Mouse (Mus musculus) midbrain, postnatal 0 days (tissue): ENCODE measurements at regions not wholly inside any gene's neighbourhood (a gene's known extent, or its start where the extent isn't known, plus 50 kb on each side); places are given as distances from the start of the nearest gene placed in this dataset.

Experiments used
- ATAC-seq: fragments of 200-750 bp; cut with Nextera tagmentation; 2 replicates; pipeline ENCODE4 v1.8.0; 2017; ENCODE audit warnings: moderate number of reproducible peaks, mild to moderate bottlenecking, moderate TSS enrichment, moderate library complexity; ENCODE audit not compliant: low FRiP score
- DNase-seq: peaks from one replicate; pipeline ENCODE4 v3.0.0-alpha.2; 2015; ENCODE audit warnings: low spot score
- H3K27ac ChIP-seq: fragments of 300-500 bp; sonication (generic); 2 replicates; pipeline ENCODE4 v1.5.1; 2014; ENCODE audit warnings: low read depth, mild to moderate bottlenecking, low read length, mixed read lengths
- H3K27me3 ChIP-seq: fragments of 300-500 bp; sonication (generic); 2 replicates; pipeline ENCODE4 v1.6.1; 2014; ENCODE audit warnings: low read length, control low read depth, mixed read lengths; ENCODE audit not compliant: insufficient read depth
- H3K36me3 ChIP-seq: fragments of 300-500 bp; sonication (generic); 2 replicates; pipeline ENCODE4 v1.6.1; 2014; ENCODE audit warnings: low read length, control low read depth, mixed read lengths; ENCODE audit not compliant: insufficient read depth
- H3K4me1 ChIP-seq: fragments of 300-500 bp; sonication (generic); 2 replicates; pipeline ENCODE4 v1.6.1; 2014; ENCODE audit warnings: mild to moderate bottlenecking, control low read depth, antibody characterized with exemption, low read length, mixed read lengths; ENCODE audit not compliant: insufficient read depth
- H3K4me2 ChIP-seq: fragments of 300-500 bp; sonication (generic); 2 replicates; pipeline ENCODE4 v1.6.1; 2014; ENCODE audit warnings: low read depth, mild to moderate bottlenecking, low read length, mixed read lengths; ENCODE audit not compliant: poor library complexity, severe bottlenecking
- H3K4me3 ChIP-seq: fragments of 300-500 bp; sonication (generic); 2 replicates; pipeline ENCODE4 v1.5.1; 2014; ENCODE audit warnings: low read depth, mild to moderate bottlenecking, low read length, moderate library complexity
- H3K9ac ChIP-seq: fragments of 300-500 bp; sonication (generic); replicated peaks from 2 replicates; pipeline ENCODE4 v1.6.1; 2014; ENCODE audit warnings: mild to moderate bottlenecking, low read length, moderate library complexity, mixed read lengths; ENCODE audit not compliant: poor library complexity, severe bottlenecking
- H3K9me3 ChIP-seq: fragments of 300-500 bp; sonication (generic); 2 replicates; pipeline ENCODE4 v1.6.1; 2016; ENCODE audit warnings: low read length, control low read depth
- CTCF ChIP-seq: IDR thresholded peaks from 2 replicates; pipeline ENCODE4 v1.5.1; 2016; ENCODE audit warnings: antibody characterized with exemption, mild to moderate bottlenecking
- WGBS: fragments of 180-500 bp; shearing (Covaris S2); extraction: QIAGEN DNeasy Blood & Tissue Kit; methylation state at CpG from one replicate; pipeline ENCODE4 v1.1.7; 2014; 5-methylcytosine and 5-hydroxymethylcytosine counted together

DNA sequence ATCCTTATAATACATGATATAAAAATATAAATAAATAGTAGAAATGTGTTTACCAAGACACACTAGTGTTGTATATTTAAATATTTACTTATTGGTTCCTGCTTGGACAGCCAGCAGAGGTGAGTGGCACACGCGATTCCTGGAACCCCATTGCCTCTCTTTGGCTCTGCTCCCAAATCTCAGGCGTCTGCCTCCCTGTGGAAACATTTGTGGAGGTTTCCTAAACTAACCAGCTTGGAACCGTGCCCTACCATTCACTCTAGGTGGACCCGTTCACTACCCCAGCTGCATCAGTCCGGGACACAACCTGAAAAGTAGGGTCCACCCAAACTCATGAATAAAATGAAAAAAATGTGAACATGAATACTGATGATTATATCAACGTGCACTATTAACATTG is 404.0 kb upstream of the Defb41 start:
- H3K4me3 ChIP-seq, result no peak overlapping the region
- H3K4me1 ChIP-seq, result no peaks in the 10 kb centered on the region
- no peaks in the 10 kb centered on the region for H3K27me3 ChIP-seq
- H3K4me2 ChIP-seq, result no peak overlapping the region
- 85% methylated on average over 7 of the region's 7 CpGs for WGBS
- no peak overlapping the region for H3K27ac ChIP-seq
- no peak overlapping the region for H3K9ac ChIP-seq
- H3K36me3 ChIP-seq, result no peaks in the 10 kb centered on the region
- ATAC-seq, result no peak
- no peak for DNase-seq
- TF ChIP-seq CTCF, result no peak
- H3K9me3 ChIP-seq, result no peaks in the 10 kb centered on the region

DNA sequence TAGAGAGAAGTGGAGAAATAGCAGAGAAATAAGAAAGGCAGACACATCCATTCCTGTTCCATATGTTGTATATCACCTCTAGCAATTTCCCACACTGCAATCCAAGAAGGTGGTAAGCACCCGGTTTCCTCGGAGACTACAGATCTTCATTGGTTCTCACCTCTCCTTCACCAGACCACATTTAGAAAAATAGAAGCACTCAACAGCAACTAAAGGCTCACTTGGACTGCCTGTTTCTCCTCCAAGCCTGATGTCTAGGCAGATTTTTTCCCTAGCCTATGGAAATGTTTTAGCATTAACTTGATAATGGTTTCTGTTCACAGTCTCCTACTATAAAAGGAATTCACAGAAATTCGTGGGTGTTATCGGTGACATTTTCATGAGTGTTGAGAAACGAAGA is 403.3 kb upstream of the Defb41 start:
- no peak for ATAC-seq
- WGBS, result 86% methylated on average over 5 of the region's 5 CpGs
- DNase-seq, result no peak
- no peak overlapping the region for H3K4me2 ChIP-seq
- no peak for TF ChIP-seq CTCF
- H3K9ac ChIP-seq, result no peak overlapping the region
- H3K9me3 ChIP-seq, result no peaks in the 10 kb centered on the region
- no peaks in the 10 kb centered on the region for H3K27me3 ChIP-seq
- H3K4me3 ChIP-seq, result no peak overlapping the region
- no peaks in the 10 kb centered on the region for H3K4me1 ChIP-seq
- no peaks in the 10 kb centered on the region for H3K36me3 ChIP-seq
- H3K27ac ChIP-seq, result no peak overlapping the region

DNA sequence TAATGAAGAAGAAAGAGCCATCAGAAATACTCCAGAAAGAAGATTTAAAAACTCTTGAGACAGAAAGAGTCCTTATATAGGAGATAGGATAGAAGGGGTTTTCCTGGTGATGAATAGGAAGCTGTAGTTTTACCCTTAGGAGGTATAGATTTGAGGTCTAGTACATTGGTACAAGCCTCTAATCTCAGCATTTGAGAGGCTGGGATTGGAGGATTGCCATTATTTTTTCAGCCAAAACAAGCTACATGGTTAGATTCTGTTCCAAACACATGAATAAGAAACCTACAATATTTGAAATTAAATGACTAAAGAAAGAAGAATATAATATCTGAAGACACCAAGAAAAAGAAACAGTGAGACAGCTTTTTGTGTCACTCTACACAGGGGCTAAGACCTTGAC is 375.9 kb upstream of the Defb41 start:
- TF ChIP-seq CTCF, result no peak
- Histone ChIP-seq H3K4me1 (no peaks in the 10 kb centered on the region), H3K9ac (no peak overlapping the region), H3K9me3 (no peaks in the 10 kb centered on the region), H3K27me3 (no peaks in the 10 kb centered on the region), H3K27ac (no peak overlapping the region), H3K4me2 (no peak overlapping the region), H3K4me3 (no peak overlapping the region), H3K36me3 (no peaks in the 10 kb centered on the region)
- ATAC-seq (no peak), DNase-seq (no peak)

DNA sequence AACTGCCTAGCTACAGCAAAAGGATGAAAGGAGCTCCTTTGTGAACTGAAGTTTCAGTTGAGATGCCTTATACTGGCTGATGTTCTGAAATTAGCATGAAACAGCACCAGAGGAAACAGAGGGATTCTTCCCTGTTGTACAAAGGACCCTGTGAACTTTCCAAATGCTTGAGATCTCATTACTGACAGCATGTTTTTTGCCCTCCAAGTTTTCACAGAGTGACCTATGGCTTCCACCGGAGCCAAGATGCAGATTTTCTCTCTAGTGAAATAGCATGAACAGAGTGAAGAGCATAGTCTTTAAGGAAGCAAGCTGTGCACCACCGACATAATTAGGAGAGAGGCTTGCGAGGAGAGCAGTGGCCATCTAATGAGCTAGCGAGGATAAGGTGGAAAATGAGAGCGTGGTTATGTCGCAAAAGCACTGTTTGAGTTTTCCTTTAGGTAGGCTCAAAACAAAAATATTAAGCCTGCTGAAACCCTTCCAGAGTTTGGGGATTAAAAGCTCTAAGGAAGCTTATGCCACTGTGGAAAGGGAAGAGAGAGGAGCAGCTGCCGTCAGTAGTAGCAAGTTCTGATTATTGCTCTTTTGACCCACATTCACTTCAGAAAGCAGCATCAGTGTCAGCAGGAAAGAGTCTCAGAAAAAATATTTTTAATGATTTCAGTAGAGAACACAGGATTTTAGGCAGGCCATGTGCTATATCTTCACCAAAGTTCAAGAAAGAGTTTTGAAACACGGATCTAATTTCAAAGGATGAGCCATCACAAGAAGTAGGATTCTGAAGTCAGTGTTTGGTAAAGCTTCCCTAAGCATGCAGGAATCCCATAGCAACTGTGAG is 374.7 kb upstream of the Defb41 start:
- Histone ChIP-seq H3K27ac (no peak overlapping the region), H3K36me3 (no peaks in the 10 kb centered on the region), H3K9me3 (no peaks in the 10 kb centered on the region), H3K4me2 (no peak overlapping the region), H3K4me3 (no peak overlapping the region), H3K27me3 (no peaks in the 10 kb centered on the region), H3K4me1 (no peaks in the 10 kb centered on the region), H3K9ac (no peak overlapping the region)
- WGBS, result 13% methylated on average over 8 of the region's 8 CpGs
- no peak for TF ChIP-seq CTCF
- ATAC-seq (peak; percentile 62), DNase-seq (peak; percentile 22)

DNA sequence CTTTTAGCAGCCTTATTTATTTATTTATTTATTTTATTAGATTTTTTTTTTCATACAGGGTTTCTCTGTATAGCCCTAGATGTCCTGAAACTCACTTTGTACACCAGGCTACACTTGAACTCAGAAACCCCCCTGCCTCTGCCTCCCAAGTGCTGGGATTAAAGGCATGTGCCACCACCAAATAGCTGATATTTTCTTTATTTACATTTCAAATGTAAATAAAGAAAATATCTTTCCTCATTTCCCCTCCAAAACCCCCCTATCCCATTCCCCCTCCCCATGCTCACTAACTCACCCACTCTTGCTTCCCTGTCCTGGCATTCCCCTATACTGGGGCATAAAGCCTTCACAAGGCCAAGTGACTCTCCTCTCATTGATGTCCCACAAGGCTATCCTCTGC is 372.4 kb upstream of the Defb41 start:
- Histone ChIP-seq H3K4me3 (no peak overlapping the region), H3K27ac (no peak overlapping the region), H3K36me3 (no peaks in the 10 kb centered on the region), H3K9ac (no peak overlapping the region), H3K4me1 (no peaks in the 10 kb centered on the region), H3K9me3 (no peaks in the 10 kb centered on the region), H3K4me2 (no peak overlapping the region), H3K27me3 (no peaks in the 10 kb centered on the region)
- no peak for ATAC-seq
- TF ChIP-seq CTCF, result no peak
- no peak for DNase-seq

DNA sequence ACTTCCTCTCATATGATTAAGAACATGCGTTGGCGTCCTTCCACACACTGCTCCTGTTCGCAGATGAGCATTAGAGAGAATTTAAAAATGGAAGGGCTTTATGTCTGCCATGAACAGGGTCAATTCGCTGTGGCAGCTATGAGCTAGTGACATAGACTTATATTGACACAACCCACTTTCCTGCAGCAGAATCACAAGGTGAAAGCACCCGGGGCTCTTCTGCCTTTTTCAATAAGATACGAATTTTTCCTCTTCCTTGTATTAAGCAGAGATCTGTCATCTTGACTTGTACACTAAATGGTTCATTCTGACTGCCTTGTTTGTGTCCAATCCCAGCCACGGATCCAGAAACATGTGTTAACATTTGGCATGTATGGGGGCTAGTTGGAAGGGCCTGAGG is 345.3 kb upstream of the Defb41 start:
- ATAC-seq (no peak), DNase-seq (peak; percentile 3)
- no peak overlapping the region for H3K9ac ChIP-seq
- no peak for TF ChIP-seq CTCF
- no peaks in the 10 kb centered on the region for H3K36me3 ChIP-seq
- no peak overlapping the region for H3K4me2 ChIP-seq
- no peaks in the 10 kb centered on the region for H3K9me3 ChIP-seq
- no peaks in the 10 kb centered on the region for H3K27me3 ChIP-seq
- H3K4me1 ChIP-seq, result no peaks in the 10 kb centered on the region
- no peak overlapping the region for H3K27ac ChIP-seq
- no peak overlapping the region for H3K4me3 ChIP-seq
- WGBS, result 75% methylated on average over 7 of the region's 7 CpGs
